Mouse (Mus musculus) liver, adult 2 months (tissue): Measurements from ENCODE around the gene 6430531B16Rik. TPM values are rescaled to one million over a fixed set of nuclear protein-coding genes. Genes with fewer than 3 reads are reported as not detected.

Experiments used
- DNase-seq: peaks from one replicate; pipeline ENCODE4 v3.0.0-alpha.2; 2011; ENCODE audit warnings: low read depth, low spot score; ENCODE audit errors: extremely low read depth
- H3K27ac ChIP-seq: fragments of 200-500 bp; replicated peaks from 2 replicates; pipeline ENCODE4 v1.5.1; 2012; ENCODE audit warnings: low read depth, mild to moderate bottlenecking, control low read depth, inconsistent platforms, low read length; ENCODE audit not compliant: insufficient read depth
- H3K27me3 ChIP-seq: fragments of 200-500 bp; 2 replicates; pipeline ENCODE4 v1.6.1; 2012; ENCODE audit warnings: mild to moderate bottlenecking, moderate library complexity, low read length, inconsistent platforms; ENCODE audit not compliant: control insufficient read depth, insufficient read depth
- H3K36me3 ChIP-seq: fragments of 200-500 bp; 2 replicates; pipeline ENCODE4 v1.6.1; 2012; ENCODE audit warnings: low read length, inconsistent platforms; ENCODE audit not compliant: control insufficient read depth, insufficient read depth
- H3K4me1 ChIP-seq: fragments of 200-500 bp; 2 replicates; pipeline ENCODE4 v1.6.1; 2011; ENCODE audit warnings: low read length; ENCODE audit not compliant: control insufficient read depth, insufficient read depth
- H3K4me3 ChIP-seq: fragments of 200-500 bp; 2 replicates; pipeline ENCODE4 v1.5.1; 2011; ENCODE audit warnings: low read depth, mild to moderate bottlenecking, control low read depth, low read length, moderate library complexity; ENCODE audit not compliant: insufficient read depth
- H3K79me2 ChIP-seq: fragments of 200-500 bp; 2 replicates; pipeline ENCODE4 v1.6.1; 2012; ENCODE audit warnings: inconsistent platforms, mild to moderate bottlenecking, low read length, moderate library complexity; ENCODE audit not compliant: control insufficient read depth, insufficient read depth
- H3K9ac ChIP-seq: fragments of 200-500 bp; 2 replicates; pipeline ENCODE4 v1.6.1; 2012; ENCODE audit warnings: low read depth, mild to moderate bottlenecking, control low read depth, inconsistent platforms, low read length
- CTCF ChIP-seq: fragments of 200-500 bp; IDR thresholded peaks from 2 replicates; pipeline ENCODE4 v1.5.1; 2011; ENCODE audit warnings: low read depth, low read length, control low read depth
- POLR2A ChIP-seq: fragments of 200-500 bp; IDR thresholded peaks from 2 replicates; pipeline ENCODE4 v1.6.1; 2011; ENCODE audit warnings: low read length, control low read depth; ENCODE audit not compliant: insufficient read depth; ENCODE audit errors: extremely low read depth
- WGBS: fragments of 180-500 bp; shearing (Covaris S2); methylation state at CpG from one replicate; pipeline ENCODE4 v1.1.7; 2018; 5-methylcytosine and 5-hydroxymethylcytosine counted together
- polyA plus RNA-seq: library from polyadenylated mRNA; depleted of rRNA; stranded (reverse); fragments of >200 nt; gene quantifications from 2 replicates; pipeline ENCODE4 v1.2.3, GENCODE M21; 2012
- total RNA-seq: library from RNA; depleted of rRNA; stranded (reverse); fragments of >200 nt; gene quantifications from 2 replicates; pipeline ENCODE4 v1.2.3, GENCODE M21; 2014

The 6430531B16Rik gene
- total and polyA plus RNA-seq, 2 experiments, result 0.07 TPM; not detected in 1

- no peak for TF ChIP-seq CTCF
- TF ChIP-seq POLR2A, result no peak
- H3K9ac ChIP-seq, result no peak overlapping the region
Measured at GRCm38 (mm10) chr7:140001086-140001740, 22.7 kb upstream of the 6430531B16Rik start.

DNA sequence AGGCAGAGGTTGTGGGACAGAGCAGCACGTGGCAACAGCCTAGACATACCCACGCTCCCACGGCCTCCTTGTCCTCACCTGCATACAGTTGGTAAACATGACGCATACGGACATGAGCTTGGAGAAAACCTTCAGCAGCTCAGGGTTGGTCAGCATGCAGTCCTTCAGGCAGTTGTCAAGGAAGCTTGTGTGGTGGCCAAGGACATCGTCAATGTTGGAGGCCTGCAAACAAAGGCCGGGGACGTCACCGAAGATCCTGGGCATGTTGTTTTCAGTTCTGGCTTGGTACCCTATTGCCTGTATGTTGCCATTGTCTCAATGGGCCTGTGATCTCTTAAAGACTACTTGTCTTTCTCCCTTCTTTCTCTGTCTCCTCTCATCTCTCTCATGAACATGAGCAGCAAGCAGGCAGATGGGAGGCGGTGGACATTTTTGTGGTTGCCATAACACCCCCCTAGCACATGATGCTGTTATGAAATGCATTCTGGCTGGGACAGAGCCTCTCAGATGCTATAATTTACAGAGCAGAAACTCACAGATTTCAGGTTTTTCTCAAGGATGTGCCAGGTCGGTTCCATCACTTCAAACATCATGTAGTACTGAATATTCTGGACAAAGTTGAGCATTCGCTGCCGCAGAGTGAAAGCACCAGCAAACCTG is 20.3 kb upstream of the 6430531B16Rik start:
- 94% methylated on average over 13 of the region's 13 CpGs for WGBS
- DNase-seq, result no peak
- TF ChIP-seq POLR2A (no peak), CTCF (no peak)
- no peak overlapping the region for H3K9ac ChIP-seq
- peaks cover 2% of the 10 kb centered on the region; the same call in 1 of the 2 replicates for H3K4me1 ChIP-seq
- H3K79me2 ChIP-seq, result no peaks in the 10 kb centered on the region
- H3K27me3 ChIP-seq, result no peaks in the 10 kb centered on the region
- H3K36me3 ChIP-seq, result peaks cover 18% of the 10 kb centered on the region; the same call in 1 of the 2 replicates
- no peak overlapping the region for H3K27ac ChIP-seq
- no peak overlapping the region for H3K4me3 ChIP-seq

More at GRCm38 (mm10) chr7:140001086-140001740, 22.7 kb upstream of the 6430531B16Rik start:
- H3K27me3 ChIP-seq, result no peaks in the 10 kb centered on the region
- peaks cover 18% of the 10 kb centered on the region; the same call in 1 of the 2 replicates for H3K36me3 ChIP-seq
- no peak overlapping the region for H3K4me3 ChIP-seq
- peaks cover 2% of the 10 kb centered on the region; the same call in 1 of the 2 replicates for H3K4me1 ChIP-seq
- no peak overlapping the region for H3K27ac ChIP-seq
- H3K79me2 ChIP-seq, result no peaks in the 10 kb centered on the region
- peak; percentile 75 for DNase-seq
- 48% methylated on average over 12 of the region's 12 CpGs for WGBS

DNA sequence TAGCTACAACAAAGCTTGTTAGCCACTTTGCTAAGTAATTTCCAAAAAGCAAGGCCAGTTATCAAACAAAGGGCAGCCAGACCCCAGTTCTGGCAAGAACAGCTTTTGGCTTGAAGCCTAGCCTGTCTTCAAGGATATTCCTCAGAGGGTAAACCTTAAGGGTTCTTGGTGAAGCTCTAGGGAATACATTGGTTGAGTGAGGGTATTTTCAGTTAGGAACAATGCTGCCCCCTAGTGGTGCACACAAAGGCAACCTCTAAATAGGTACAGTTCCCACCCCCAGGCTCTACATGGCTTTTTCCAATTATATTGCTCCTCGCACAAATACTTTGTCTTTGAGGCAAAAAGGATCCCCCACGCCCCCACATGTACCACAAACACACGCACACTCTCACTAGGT is 16.1 kb upstream of the 6430531B16Rik start:
- peak; percentile 60 for DNase-seq
- TF ChIP-seq POLR2A, result no peak
- TF ChIP-seq CTCF, result peak; percentile 75

DNA sequence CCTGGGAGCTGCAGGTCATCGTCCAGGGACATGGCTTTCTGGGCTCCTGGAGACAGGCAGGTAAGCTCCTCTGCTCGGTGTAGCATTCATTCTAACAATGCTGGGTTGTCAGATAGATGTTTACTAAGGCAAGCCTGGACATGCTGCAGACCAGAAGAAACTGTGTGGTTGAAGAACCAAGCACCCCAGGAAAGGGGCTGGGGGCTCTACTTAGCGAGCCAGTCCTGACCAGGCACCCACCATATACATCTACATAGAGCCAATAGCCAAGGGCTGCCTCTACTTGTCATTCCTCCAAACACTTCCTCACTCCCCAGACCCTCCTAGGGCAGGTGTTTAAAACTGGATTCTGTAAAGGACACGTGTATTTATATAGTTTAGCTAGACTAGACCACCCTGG is 15.6 kb upstream of the 6430531B16Rik start:
- WGBS, result 84% methylated on average over 4 of the region's 4 CpGs

More for the DNA sequence above, 16.1 kb upstream of the 6430531B16Rik start:
- Histone ChIP-seq H3K27ac (no peak overlapping the region), H3K4me1 (no peaks in the 10 kb centered on the region), H3K9ac (no peak overlapping the region), H3K79me2 (no peaks in the 10 kb centered on the region), H3K36me3 (peaks cover 13% of the 10 kb centered on the region; the same call in 1 of the 2 replicates), H3K27me3 (no peaks in the 10 kb centered on the region), H3K4me3 (no peak overlapping the region)
- 25% methylated on average over 3 of the region's 3 CpGs for WGBS

DNA sequence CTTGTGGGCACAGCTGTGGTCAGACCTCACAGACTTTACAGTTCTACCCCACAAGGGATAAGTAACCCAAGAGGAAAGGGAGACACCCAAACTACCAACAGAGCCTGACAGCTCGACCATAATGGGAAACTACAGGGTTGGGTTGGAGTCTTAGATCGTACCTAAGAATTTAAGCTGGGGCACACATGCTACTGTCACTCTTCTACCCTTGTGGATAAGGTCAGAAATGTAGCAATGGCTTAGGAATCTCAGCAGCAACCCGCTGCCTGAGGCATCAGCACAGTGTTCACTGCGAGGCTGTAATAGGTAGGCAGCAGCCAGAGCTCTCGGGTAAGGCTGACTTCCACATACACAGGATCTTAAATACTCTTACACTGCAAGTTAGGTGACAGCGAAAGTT is 15.0 kb upstream of the 6430531B16Rik start:
- WGBS, result 89% methylated on average over 6 of the region's 6 CpGs
- Histone ChIP-seq H3K36me3 (peaks cover 8% of the 10 kb centered on the region; the same call in 1 of the 2 replicates), H3K27me3 (no peaks in the 10 kb centered on the region), H3K4me3 (no peak overlapping the region), H3K9ac (no peak overlapping the region), H3K4me1 (no peaks in the 10 kb centered on the region), H3K79me2 (no peaks in the 10 kb centered on the region), H3K27ac (no peak overlapping the region)
- DNase-seq, result no peak
- TF ChIP-seq CTCF (no peak), POLR2A (no peak)

More for the DNA sequence above, 15.6 kb upstream of the 6430531B16Rik start:
- no peak for DNase-seq
- H3K27ac ChIP-seq, result no peak overlapping the region
- H3K79me2 ChIP-seq, result no peaks in the 10 kb centered on the region
- H3K4me1 ChIP-seq, result no peaks in the 10 kb centered on the region
- no peak for TF ChIP-seq POLR2A
- TF ChIP-seq CTCF, result no peak
- no peak overlapping the region for H3K4me3 ChIP-seq
- no peak overlapping the region for H3K9ac ChIP-seq
- H3K27me3 ChIP-seq, result no peaks in the 10 kb centered on the region
- peaks cover 13% of the 10 kb centered on the region; the same call in 1 of the 2 replicates for H3K36me3 ChIP-seq
